ENCODE assay signal across 8 mouse cellular contexts in the genomic region with DNA sequence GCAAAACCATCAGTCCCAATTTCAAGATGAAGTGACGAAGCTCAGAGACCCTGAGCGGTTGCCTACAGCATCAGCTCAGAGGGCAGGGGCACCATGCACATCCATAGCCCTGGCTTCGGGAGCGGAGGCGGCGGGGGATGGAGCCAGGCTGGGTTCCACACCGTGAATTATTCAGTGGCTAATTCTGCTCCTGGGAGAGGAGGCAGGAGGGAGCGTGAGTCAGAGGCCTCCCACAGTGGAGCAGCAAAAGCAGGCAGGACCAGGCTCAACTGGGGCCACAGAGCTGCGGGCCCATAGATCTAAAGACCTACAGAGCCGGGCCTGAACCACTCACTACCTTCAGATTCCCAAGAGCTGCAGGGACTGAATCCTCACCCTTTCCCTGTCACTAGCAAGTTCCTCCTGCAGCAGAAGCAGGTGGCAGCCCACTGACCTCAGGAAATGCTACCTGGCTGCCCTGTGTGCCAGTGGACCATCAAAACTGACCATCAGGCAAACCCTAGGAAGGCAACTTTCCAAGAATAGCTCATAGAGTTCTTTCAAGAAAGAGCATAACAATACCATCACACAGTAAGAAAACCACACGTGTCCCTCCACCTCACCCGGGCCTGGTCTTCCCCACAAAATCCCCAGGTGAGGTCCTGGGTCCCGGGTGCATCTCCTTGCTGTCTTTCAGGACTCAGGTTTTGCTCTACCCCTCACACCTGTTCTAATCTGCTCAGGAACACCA. TPM values are rescaled to one million over a fixed set of nuclear protein-coding genes. Genes with fewer than 3 reads are reported as not detected.
DNase-seq lines count a peak whose midpoint lies in the region; ATAC-seq and TF ChIP-seq lines count a peak whose summit lies in the region.

No protein-coding gene starts in this region.

- TF ChIP-seq CTCF in lung, adult 2 months (IDR thresholded peaks at IDR 0.05; ENCODE audit: insufficient read depth, low read length), result no peak

- peaks cover 23% of the 10 kb centered on the region for H3K4me1 ChIP-seq in lung, adult 2 months (ENCODE audit: control insufficient read depth, insufficient read depth, low read length)
- H3K4me1 ChIP-seq in forebrain, embryonic 12.5 days, result peaks cover 58% of the 10 kb centered on the region
- peaks cover 60% of the 10 kb centered on the region for H3K4me1 ChIP-seq in limb, embryonic 15.5 days

- 0 out of 2 replicates have a peak, but pooled peaks cover 5% of the 10 kb centered on the region for H3K27me3 ChIP-seq in forebrain, embryonic 12.5 days
- H3K27me3 ChIP-seq in limb, embryonic 15.5 days, result no peaks in the 10 kb centered on the region

- TF ChIP-seq POLR2A in lung, adult 2 months (IDR thresholded peaks at IDR 0.05; ENCODE audit: borderline replicate concordance, extremely low read depth, low read depth, low read length), result no peak

- no peaks in the 10 kb centered on the region for H3K9me3 ChIP-seq in forebrain, embryonic 12.5 days
- H3K9me3 ChIP-seq in limb, embryonic 15.5 days, result no peaks in the 10 kb centered on the region

- H3K4me2 ChIP-seq in forebrain, embryonic 12.5 days, result peak overlapping the region; percentile 97
- H3K4me2 ChIP-seq in limb, embryonic 15.5 days, result peak overlapping the region; percentile 86

- no peak for ATAC-seq in forebrain, embryonic 12.5 days (ENCODE audit: low FRiP score)
- no peak for ATAC-seq in limb, embryonic 15.5 days (ENCODE audit: insufficient number of reproducible peaks, low FRiP score, low TSS enrichment, low read depth)

- H3K9ac ChIP-seq in forebrain, embryonic 12.5 days, result peak overlapping the region; percentile 99
- H3K9ac ChIP-seq in limb, embryonic 15.5 days, result peak overlapping the region; percentile 99

- H3K36me3 ChIP-seq in forebrain, embryonic 12.5 days (replicated peaks), result peaks cover 43% of the 10 kb centered on the region
- peaks cover 12% of the 10 kb centered on the region for H3K36me3 ChIP-seq in limb, embryonic 15.5 days

- peak overlapping the region; percentile 93 for H3K27ac ChIP-seq in forebrain, embryonic 12.5 days
- peak overlapping the region; percentile 86 for H3K27ac ChIP-seq in limb, embryonic 15.5 days

- peak overlapping the region; percentile 45 for H3K4me3 ChIP-seq in lung, adult 2 months (replicated peaks; ENCODE audit: extremely low read depth, low read depth, low read length)
- peak overlapping the region; percentile 99 for H3K4me3 ChIP-seq in forebrain, embryonic 12.5 days (replicated peaks)
- H3K4me3 ChIP-seq in limb, embryonic 15.5 days, result peak overlapping the region; percentile 98

- 59% methylated on average over 13 of the region's 13 CpGs for WGBS in lung, adult 2 months
- 44% methylated on average over 13 of the region's 13 CpGs for WGBS in forebrain, embryonic 12.5 days
- 55% methylated on average over 13 of the region's 13 CpGs for WGBS in limb, embryonic 15.5 days

- DNase-seq in cerebellum, adult 11 months, result peak; percentile 35
- DNase-seq in cerebellum, postnatal 14 days, result no peak
- no peak for DNase-seq in lung, adult 2 months
- DNase-seq in lung, postnatal 25 days (ENCODE audit: low spot score), result no peak
- DNase-seq in spleen, adult 18-20 months, result no peak
- no peak for DNase-seq in gastrocnemius, postnatal 25 days

RNA-seq across cellular contexts. Expression of a gene that starts 1.6 kb away (rescaled TPM):
- polyA plus RNA-seq in lung, adult 2 months (2012; rRNA removed), result 117 and 127 TPM in 2 replicates
- 84.5 and 88.0 TPM in 2 replicates for polyA plus RNA-seq in forebrain, embryonic 12.5 days (2016; fragmentation: Nextera tagmentation; extraction: Ambion mirVana)
- polyA plus RNA-seq in limb, embryonic 15.5 days (2015; fragmentation: Nextera tagmentation; extraction: Ambion mirVana), result 29.9 and 34.1 TPM in 2 replicates
- 1 to 10 TPM; 6.1 to 7.8 TPM for total RNA-seq in gastrocnemius, postnatal 25 days (2021)

RNA-seq across cellular contexts. Expression of a gene that starts 40.1 kb away (rescaled TPM):
- 141 and 163 TPM in 2 replicates for polyA plus RNA-seq in lung, adult 2 months (2012; rRNA removed)
- polyA plus RNA-seq in forebrain, embryonic 12.5 days (2016; fragmentation: Nextera tagmentation; extraction: Ambion mirVana), result 30.9 and 32.8 TPM in 2 replicates
- 16.9 and 19.7 TPM in 2 replicates for polyA plus RNA-seq in limb, embryonic 15.5 days (2015; fragmentation: Nextera tagmentation; extraction: Ambion mirVana)
- total RNA-seq in gastrocnemius, postnatal 25 days (2021), result 1 to 10 TPM; 2.7 to 5.5 TPM

RNA-seq across cellular contexts. Expression of a gene that starts 55.0 kb away (rescaled TPM):
- polyA plus RNA-seq in lung, adult 2 months (2012; rRNA removed), result 17.2 and 21.8 TPM in 2 replicates
- polyA plus RNA-seq in forebrain, embryonic 12.5 days (2016; fragmentation: Nextera tagmentation; extraction: Ambion mirVana), result 30.7 and 31.2 TPM in 2 replicates
- 22.3 and 23.7 TPM in 2 replicates for polyA plus RNA-seq in limb, embryonic 15.5 days (2015; fragmentation: Nextera tagmentation; extraction: Ambion mirVana)
- total RNA-seq in gastrocnemius, postnatal 25 days (2021), result 1 to 10 TPM; 3.4 to 3.9 TPM

RNA-seq across cellular contexts. Expression of a gene that starts 57.6 kb away (rescaled TPM):
- 31.6 and 31.7 TPM in 2 replicates for polyA plus RNA-seq in lung, adult 2 months (2012; rRNA removed)
- polyA plus RNA-seq in forebrain, embryonic 12.5 days (2016; fragmentation: Nextera tagmentation; extraction: Ambion mirVana), result 20.5 and 24.0 TPM in 2 replicates
- 24.4 and 25.7 TPM in 2 replicates for polyA plus RNA-seq in limb, embryonic 15.5 days (2015; fragmentation: Nextera tagmentation; extraction: Ambion mirVana)
- 1 to 10 TPM; 4.8 to 5.8 TPM for total RNA-seq in gastrocnemius, postnatal 25 days (2021)

Comparison
In these comparisons a context has a peak if more than half of its experiments do, and no peak if none do; other contexts are left out.
1. H3K4me3 ChIP-seq: peak in every context shown above with its lines; median percentile 99 in forebrain, embryonic 12.5 days; 98 in limb, embryonic 15.5 days; 45 in lung, adult 2 months.